Mouse (Mus musculus) liver, postnatal 0 days (tissue): ENCODE measurements at regions not wholly inside any gene's neighbourhood (a gene's known extent, or its start where the extent isn't known, plus 50 kb on each side); places are given as distances from the start of the nearest gene placed in this dataset.
A peak's percentile ranks its signal among the peaks of the same experiment; 100 is the strongest.

Experiments
- ATAC-seq: fragments of 200-750 bp; cut with Nextera tagmentation; 2 replicates; pipeline ENCODE4 v1.8.0; 2017; ENCODE audit warnings: mild to moderate bottlenecking, moderate library complexity
- DNase-seq: peaks from one replicate; pipeline ENCODE4 v3.0.0-alpha.2; 2016
- H3K27ac ChIP-seq: fragments of 300-500 bp; sonication (generic); 2 replicates; pipeline ENCODE4 v1.5.1; 2014; ENCODE audit warnings: antibody characterized with exemption, moderate library complexity, mild to moderate bottlenecking, low read depth
- H3K27me3 ChIP-seq: fragments of 300-500 bp; sonication (generic); 2 replicates; pipeline ENCODE4 v1.6.1; 2014; ENCODE audit warnings: low read length, control low read depth, mixed read lengths; ENCODE audit not compliant: insufficient read depth
- H3K36me3 ChIP-seq: fragments of 300-500 bp; sonication (generic); replicated peaks from 2 replicates; pipeline ENCODE4 v1.6.1; 2014; ENCODE audit warnings: mild to moderate bottlenecking, control low read depth, low read length, moderate library complexity, mixed read lengths; ENCODE audit not compliant: insufficient read depth
- H3K4me1 ChIP-seq: fragments of 300-500 bp; sonication (generic); 2 replicates; pipeline ENCODE4 v1.6.1; 2014; ENCODE audit warnings: antibody characterized with exemption, mild to moderate bottlenecking, control low read depth; ENCODE audit not compliant: insufficient read depth
- H3K4me2 ChIP-seq: fragments of 300-500 bp; sonication (generic); 2 replicates; pipeline ENCODE4 v1.6.1; 2014; ENCODE audit warnings: low read depth, mild to moderate bottlenecking, low read length, moderate library complexity, mixed read lengths
- H3K4me3 ChIP-seq: fragments of 300-500 bp; sonication (generic); 2 replicates; pipeline ENCODE4 v1.5.1; 2014; ENCODE audit warnings: low read depth, low read length
- H3K9ac ChIP-seq: fragments of 300-500 bp; sonication (generic); replicated peaks from 2 replicates; pipeline ENCODE4 v1.6.1; 2014; ENCODE audit warnings: mild to moderate bottlenecking, moderate library complexity
- H3K9me3 ChIP-seq: fragments of 300-500 bp; sonication (generic); 2 replicates; pipeline ENCODE4 v1.6.1; 2016; ENCODE audit warnings: mild to moderate bottlenecking, control low read depth, low read length, mixed read lengths
- CTCF ChIP-seq: sonication (generic); IDR thresholded peaks from 2 replicates; pipeline ENCODE4 v1.5.1; 2016; ENCODE audit warnings: antibody characterized with exemption, low read depth
- EP300 ChIP-seq: IDR thresholded peaks from 2 replicates; pipeline ENCODE4 v1.6.1; 2016; ENCODE audit warnings: antibody characterized with exemption, low read depth, mild to moderate bottlenecking
- WGBS: fragments of 180-500 bp; shearing (Covaris S2); extraction: QIAGEN DNeasy Blood & Tissue Kit; methylation state at CpG from one replicate; pipeline ENCODE4 v1.1.7; 2014; ENCODE audit not compliant: insufficient replicate concordance; 5-methylcytosine and 5-hydroxymethylcytosine counted together

GRCm38 (mm10) chr8:89220870-89221269, 176.9 kb upstream of the Sall1 start:
- no peak for TF ChIP-seq CTCF
- TF ChIP-seq EP300, result no peak
- Histone ChIP-seq H3K36me3 (no peaks in the 10 kb centered on the region), H3K27me3 (no peaks in the 10 kb centered on the region), H3K4me2 (no peak overlapping the region), H3K27ac (peak overlapping the region; percentile 75), H3K9ac (no peak overlapping the region), H3K9me3 (no peaks in the 10 kb centered on the region), H3K4me1 (peaks cover 8% of the 10 kb centered on the region), H3K4me3 (no peak overlapping the region)
- WGBS, result 66% methylated on average over 7 of the region's 7 CpGs
- DNase-seq (no peak), ATAC-seq (no peak)

- peak; percentile 62 for TF ChIP-seq EP300
- no peak for TF ChIP-seq CTCF
- DNase-seq (peak; percentile 28), ATAC-seq (peak; percentile 83)
- peaks cover 8% of the 10 kb centered on the region for H3K4me1 ChIP-seq
- no peak overlapping the region for H3K4me2 ChIP-seq
- no peaks in the 10 kb centered on the region for H3K9me3 ChIP-seq
- no peak overlapping the region for H3K4me3 ChIP-seq
- no peaks in the 10 kb centered on the region for H3K27me3 ChIP-seq
- peak overlapping the region; percentile 75 for H3K27ac ChIP-seq
- 57% methylated on average over 2 of the region's 2 CpGs for WGBS
- no peak overlapping the region for H3K9ac ChIP-seq
- H3K36me3 ChIP-seq, result no peaks in the 10 kb centered on the region
Observed at GRCm38 (mm10) chr8:89220381-89220780, 176.4 kb upstream of the Sall1 start.

- ATAC-seq (no peak), DNase-seq (no peak)
- Histone ChIP-seq H3K9ac (no peak overlapping the region), H3K4me3 (no peak overlapping the region), H3K27ac (no peak overlapping the region), H3K4me1 (peaks cover 8% of the 10 kb centered on the region), H3K9me3 (no peaks in the 10 kb centered on the region), H3K27me3 (no peaks in the 10 kb centered on the region), H3K4me2 (no peak overlapping the region), H3K36me3 (no peaks in the 10 kb centered on the region)
- TF ChIP-seq EP300 (no peak), CTCF (no peak)
- 62% methylated on average over 7 of the region's 7 CpGs for WGBS
Observed at GRCm38 (mm10) chr8:89219156-89219555, 175.2 kb upstream of the Sall1 start.

- H3K4me1 ChIP-seq, result peaks cover 8% of the 10 kb centered on the region
- no peak overlapping the region for H3K9ac ChIP-seq
- TF ChIP-seq CTCF (no peak), EP300 (peak; percentile 76)
- no peak overlapping the region for H3K4me2 ChIP-seq
- WGBS, result 59% methylated on average over 2 of the region's 2 CpGs
- H3K9me3 ChIP-seq, result no peaks in the 10 kb centered on the region
- H3K36me3 ChIP-seq, result no peaks in the 10 kb centered on the region
- H3K27ac ChIP-seq, result peak overlapping the region; percentile 76
- H3K4me3 ChIP-seq, result no peak overlapping the region
- no peaks in the 10 kb centered on the region for H3K27me3 ChIP-seq
- DNase-seq, result peak; percentile 33
- peak; percentile 90 for ATAC-seq
Observed at GRCm38 (mm10) chr8:89217689-89218088, 173.7 kb upstream of the Sall1 start.

GRCm38 (mm10) chr8:89211931-89212330, 168.0 kb upstream of the Sall1 start:
- ATAC-seq (no peak), DNase-seq (no peak)
- H3K36me3 ChIP-seq, result no peaks in the 10 kb centered on the region
- H3K9ac ChIP-seq, result no peak overlapping the region
- no peak overlapping the region for H3K4me3 ChIP-seq
- no peaks in the 10 kb centered on the region for H3K9me3 ChIP-seq
- TF ChIP-seq CTCF (no peak), EP300 (no peak)
- no peak overlapping the region for H3K27ac ChIP-seq
- no peak overlapping the region for H3K4me2 ChIP-seq
- 81% methylated on average over 3 of the region's 3 CpGs for WGBS
- H3K4me1 ChIP-seq, result no peaks in the 10 kb centered on the region
- no peaks in the 10 kb centered on the region for H3K27me3 ChIP-seq

GRCm38 (mm10) chr8:89210684-89211083, 166.7 kb upstream of the Sall1 start:
- H3K9me3 ChIP-seq, result no peaks in the 10 kb centered on the region
- no peak overlapping the region for H3K4me3 ChIP-seq
- DNase-seq (no peak), ATAC-seq (no peak)
- H3K27me3 ChIP-seq, result no peaks in the 10 kb centered on the region
- H3K27ac ChIP-seq, result no peak overlapping the region
- TF ChIP-seq CTCF (no peak), EP300 (no peak)
- H3K9ac ChIP-seq, result no peak overlapping the region
- no peaks in the 10 kb centered on the region for H3K4me1 ChIP-seq
- H3K4me2 ChIP-seq, result no peak overlapping the region
- 42% methylated on average over 1 of the region's 1 CpGs for WGBS
- no peaks in the 10 kb centered on the region for H3K36me3 ChIP-seq

GRCm38 (mm10) chr8:89207891-89208290, 163.9 kb upstream of the Sall1 start:
- Histone ChIP-seq H3K4me2 (no peak overlapping the region), H3K9me3 (no peaks in the 10 kb centered on the region), H3K27ac (no peak overlapping the region), H3K36me3 (no peaks in the 10 kb centered on the region), H3K27me3 (no peaks in the 10 kb centered on the region), H3K9ac (no peak overlapping the region), H3K4me1 (no peaks in the 10 kb centered on the region), H3K4me3 (no peak overlapping the region)
- 52% methylated on average over 2 of the region's 2 CpGs for WGBS
- no peak for ATAC-seq
- no peak for DNase-seq
- no peak for TF ChIP-seq EP300
- no peak for TF ChIP-seq CTCF
